Mouse (Mus musculus) liver, embryonic 12.5 days (tissue): Measurements from ENCODE around the gene Avpi1. TPM values are rescaled to one million over a fixed set of nuclear protein-coding genes. Genes with fewer than 3 reads are reported as not detected.
A peak's percentile ranks its signal among the peaks of the same experiment; 100 is the strongest.
"Not testable (repeated sequence)": the region's sequence is repeated elsewhere in the genome, so short reads cannot be mapped to it uniquely, and the experiment has no call there.

Experiments
- ATAC-seq: fragments of 200-750 bp; cut with Nextera tagmentation; 2 replicates; pipeline ENCODE4 v1.8.0; 2017; ENCODE audit warnings: moderate number of reproducible peaks, mild to moderate bottlenecking, moderate library complexity
- H3K27ac ChIP-seq: fragments of 300-500 bp; sonication (generic); 2 replicates; pipeline ENCODE4 v1.5.1; 2016; ENCODE audit warnings: mild to moderate bottlenecking
- H3K27me3 ChIP-seq: fragments of 300-500 bp; sonication (generic); replicated peaks from 2 replicates; pipeline ENCODE4 v1.6.1; 2016; ENCODE audit warnings: mild to moderate bottlenecking, moderate library complexity
- H3K36me3 ChIP-seq: fragments of 300-500 bp; sonication (generic); 2 replicates; pipeline ENCODE4 v1.6.1; 2016; ENCODE audit warnings: mild to moderate bottlenecking, moderate library complexity
- H3K4me1 ChIP-seq: fragments of 300-500 bp; sonication (generic); 2 replicates; pipeline ENCODE4 v1.6.1; 2016
- H3K4me2 ChIP-seq: fragments of 300-500 bp; sonication (generic); 2 replicates; pipeline ENCODE4 v1.6.1; 2016; ENCODE audit warnings: mild to moderate bottlenecking, moderate library complexity
- H3K4me3 ChIP-seq: fragments of 300-500 bp; sonication (generic); 2 replicates; pipeline ENCODE4 v1.5.1; 2016; ENCODE audit warnings: mild to moderate bottlenecking, moderate library complexity
- H3K9ac ChIP-seq: fragments of 300-500 bp; sonication (generic); 2 replicates; pipeline ENCODE4 v1.6.1; 2016; ENCODE audit warnings: mild to moderate bottlenecking, moderate library complexity
- H3K9me3 ChIP-seq: fragments of 300-500 bp; sonication (generic); replicated peaks from 2 replicates; pipeline ENCODE4 v1.6.1; 2016; ENCODE audit warnings: mild to moderate bottlenecking, moderate library complexity
- WGBS: fragments of 180-500 bp; shearing (Covaris S2); methylation state at CpG from one replicate; pipeline ENCODE4 v1.1.7; 2016; ENCODE audit not compliant: insufficient replicate concordance; 5-methylcytosine and 5-hydroxymethylcytosine counted together
- polyA plus RNA-seq: library from polyadenylated mRNA; unstranded; fragments of >200 nt; fragmentation: Nextera tagmentation; extraction: Ambion mirVana; gene quantifications from 2 replicates; pipeline ENCODE4 v1.2.1, GENCODE M21; 2016

Gene Avpi1
- polyA plus RNA-seq, 1 experiment from 2014 or later: 14.9 TPM

DNA sequence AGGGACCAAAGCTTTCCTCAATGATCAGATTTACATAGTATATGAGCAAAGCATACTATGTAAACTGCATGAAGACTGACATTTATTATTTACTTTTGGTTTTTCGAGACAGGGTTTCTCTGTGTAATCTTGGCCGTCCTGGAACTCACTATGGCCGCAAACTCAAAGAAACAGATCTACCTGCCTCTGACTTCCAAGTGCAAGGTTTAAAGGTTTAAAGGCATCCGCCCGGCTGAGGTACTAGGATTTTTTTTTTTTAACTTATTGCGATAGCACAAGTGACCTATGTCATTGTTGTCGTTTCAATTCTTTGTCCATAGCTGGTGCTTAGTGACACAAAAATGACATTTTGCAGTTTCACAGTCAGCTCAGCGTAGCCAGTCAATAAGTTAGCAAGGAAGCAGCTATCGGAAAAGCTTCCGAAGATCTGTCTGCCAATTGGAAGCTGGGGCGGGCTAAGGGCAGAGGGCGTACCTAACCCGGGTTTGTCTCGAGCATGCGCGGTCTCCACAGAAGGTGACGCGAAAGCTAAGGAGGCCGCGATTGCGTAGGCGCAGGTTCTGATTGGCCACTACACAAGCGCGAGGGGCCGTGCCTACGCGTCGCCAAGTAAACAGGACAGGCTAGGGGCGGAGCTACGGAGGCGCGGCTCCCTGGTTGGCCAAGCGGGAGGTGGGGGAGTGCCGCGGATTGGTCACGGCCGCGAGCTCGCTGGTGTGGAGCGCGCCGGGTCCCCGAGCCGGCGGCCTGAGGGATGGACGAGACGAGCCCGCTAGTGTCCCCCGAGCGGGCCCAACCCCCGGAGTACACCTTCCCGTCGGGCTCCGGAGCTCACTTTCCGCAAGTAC is 38.9 kb downstream of the Avpi1 start, which contains the start of gene Pi4k2a:
TSS of gene Pi4k2a (plus strand) at position 723 of the 848 bp plus-strand sequence.
- H3K9ac ChIP-seq: peak within 1 kb of the TSS; percentile 90
- peak; percentile 98 for ATAC-seq
- H3K4me3 ChIP-seq: peak within 1 kb of the TSS; percentile 99
- no peaks in the 10 kb centered on the region for H3K9me3 ChIP-seq
- H3K27ac ChIP-seq: peak within 1 kb of the TSS; percentile 93
- WGBS: 1% methylated on average over 54 of the region's 55 CpGs
- H3K4me1 ChIP-seq: peaks cover 47% of the 10 kb centered on the region
- H3K4me2 ChIP-seq: peak within 1 kb of the TSS; percentile 96
- H3K27me3 ChIP-seq: no peaks in the 10 kb centered on the region
- H3K36me3 ChIP-seq: peaks cover 13% of the 10 kb centered on the region; the same call in 1 of the 2 replicates

GRCm38 (mm10) chr19:42089103-42089747 is 39.6 kb downstream of the Avpi1 start:
- Histone ChIP-seq H3K4me1 (peaks cover 47% of the 10 kb centered on the region), H3K36me3 (peaks cover 6% of the 10 kb centered on the region; the same call in 1 of the 2 replicates), H3K27ac (peak overlapping the region; percentile 91), H3K9me3 (no peaks in the 10 kb centered on the region), H3K9ac (peak overlapping the region; percentile 57), H3K27me3 (no peaks in the 10 kb centered on the region), H3K4me2 (peak overlapping the region; percentile 96), H3K4me3 (peak overlapping the region; percentile 99)
- ATAC-seq: no peak
- WGBS: 20% methylated on average over 14 of the region's 14 CpGs

GRCm38 (mm10) chr19:42086166-42086565 is 42.7 kb downstream of the Avpi1 start, which contains the start of gene Morn4:
Gene Morn4 (minus strand): TSS chr19:42086357.
- Histone ChIP-seq H3K27me3 (no peaks in the 10 kb centered on the region), H3K4me3 (peak within 1 kb of the TSS; percentile 70), H3K9ac (peak within 1 kb of the TSS; percentile 66), H3K4me1 (peaks cover 33% of the 10 kb centered on the region), H3K36me3 (no peaks in the 10 kb centered on the region), H3K4me2 (peak within 1 kb of the TSS; percentile 91), H3K27ac (no peak within 1 kb of the TSS), H3K9me3 (no peaks in the 10 kb centered on the region)
- 2% methylated on average over 21 of the region's 21 CpGs for WGBS
- ATAC-seq: peak; percentile 20; the same call in 1 of the 2 replicates

- Histone ChIP-seq H3K4me3 (peak overlapping the region; percentile 70), H3K27me3 (no peaks in the 10 kb centered on the region), H3K4me2 (peak overlapping the region; percentile 91), H3K9me3 (no peaks in the 10 kb centered on the region), H3K27ac (no peak overlapping the region), H3K36me3 (no peaks in the 10 kb centered on the region), H3K4me1 (peaks cover 32% of the 10 kb centered on the region), H3K9ac (peak overlapping the region; percentile 66)
- no peak for ATAC-seq
- WGBS: 16% methylated on average over 10 of the region's 10 CpGs
Observed at GRCm38 (mm10) chr19:42085690-42086089, 43.2 kb downstream of the Avpi1 start.

DNA sequence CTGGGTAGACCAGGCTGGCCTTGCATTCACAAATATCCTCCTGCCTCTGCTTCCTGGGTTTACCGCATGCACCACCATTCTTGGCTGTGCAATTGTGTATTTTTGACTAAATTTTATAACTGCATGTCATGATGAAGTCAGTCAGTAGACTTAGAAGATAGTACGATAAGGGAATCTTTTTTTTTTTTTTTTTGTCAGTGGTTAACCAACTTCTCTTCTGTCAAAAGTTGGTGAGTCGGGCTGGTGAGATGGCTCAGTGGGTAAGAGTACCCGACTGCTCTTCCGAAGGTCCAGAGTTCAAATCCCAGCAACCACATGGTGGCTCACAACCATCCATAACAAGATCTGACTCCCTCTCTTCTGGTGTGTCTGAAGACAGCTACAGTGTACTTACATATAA is 47.2 kb downstream of the Avpi1 start:
- not testable (repeated sequence) for H3K27me3 ChIP-seq, H3K36me3 ChIP-seq, H3K9ac ChIP-seq, H3K4me3 ChIP-seq, H3K4me2 ChIP-seq, H3K27ac ChIP-seq, H3K9me3 ChIP-seq, ATAC-seq
- H3K4me1 ChIP-seq: peaks cover 39% of the 10 kb centered on the region
- 72% methylated on average over 5 of the region's 5 CpGs for WGBS

DNA sequence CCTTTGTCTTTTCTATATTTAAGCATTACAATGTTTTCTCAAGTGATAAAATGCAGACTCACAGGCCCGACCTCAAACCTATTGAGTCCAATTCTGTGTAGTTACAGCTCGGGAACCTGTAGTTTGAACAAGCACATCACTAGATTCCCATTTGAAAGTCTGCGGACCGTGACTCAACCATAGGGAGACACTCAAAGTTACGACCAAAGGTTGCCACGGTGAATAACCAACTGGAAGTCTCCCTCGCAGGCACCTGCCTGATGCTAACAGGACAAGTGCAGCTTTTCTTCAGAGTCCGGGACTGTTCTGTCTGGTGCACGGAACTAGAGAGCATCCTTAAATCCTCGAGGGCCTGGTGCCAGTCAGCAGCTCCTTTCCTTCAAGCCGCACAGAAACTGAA is 48.4 kb downstream of the Avpi1 start:
- Histone ChIP-seq H3K9ac (no peak overlapping the region), H3K27me3 (no peaks in the 10 kb centered on the region), H3K27ac (no peak overlapping the region), H3K4me2 (no peak overlapping the region), H3K4me3 (no peak overlapping the region), H3K9me3 (no peaks in the 10 kb centered on the region), H3K4me1 (peaks cover 27% of the 10 kb centered on the region), H3K36me3 (no peaks in the 10 kb centered on the region)
- WGBS: 74% methylated on average over 11 of the region's 11 CpGs
- no peak for ATAC-seq

GRCm38 (mm10) chr19:42079950-42080349 is 48.9 kb downstream of the Avpi1 start:
- Histone ChIP-seq H3K4me2 (no peak overlapping the region), H3K9ac (no peak overlapping the region), H3K4me3 (no peak overlapping the region), H3K27ac (no peak overlapping the region), H3K9me3 (no peaks in the 10 kb centered on the region), H3K36me3 (no peaks in the 10 kb centered on the region), H3K4me1 (peaks cover 26% of the 10 kb centered on the region), H3K27me3 (no peaks in the 10 kb centered on the region)
- ATAC-seq: no peak
- 68% methylated on average over 5 of the region's 5 CpGs for WGBS

- 64% methylated on average over 12 of the region's 12 CpGs for WGBS
- Histone ChIP-seq H3K4me3 (no peak overlapping the region), H3K9me3 (no peaks in the 10 kb centered on the region), H3K36me3 (no peaks in the 10 kb centered on the region), H3K27ac (peak overlapping the region; percentile 39; the same call in 1 of the 2 replicates), H3K9ac (no peak overlapping the region), H3K27me3 (no peaks in the 10 kb centered on the region), H3K4me2 (peak overlapping the region; percentile 28; the same call in 1 of the 2 replicates), H3K4me1 (peaks cover 26% of the 10 kb centered on the region)
- no peak; the same call in 1 of the 2 replicates for ATAC-seq
Observed at GRCm38 (mm10) chr19:42079006-42079405, 49.9 kb downstream of the Avpi1 start.

- WGBS: 79% methylated on average over 8 of the region's 8 CpGs
- no peak for ATAC-seq
Observed at GRCm38 (mm10) chr19:42078566-42078965, 50.3 kb downstream of the Avpi1 start.

DNA sequence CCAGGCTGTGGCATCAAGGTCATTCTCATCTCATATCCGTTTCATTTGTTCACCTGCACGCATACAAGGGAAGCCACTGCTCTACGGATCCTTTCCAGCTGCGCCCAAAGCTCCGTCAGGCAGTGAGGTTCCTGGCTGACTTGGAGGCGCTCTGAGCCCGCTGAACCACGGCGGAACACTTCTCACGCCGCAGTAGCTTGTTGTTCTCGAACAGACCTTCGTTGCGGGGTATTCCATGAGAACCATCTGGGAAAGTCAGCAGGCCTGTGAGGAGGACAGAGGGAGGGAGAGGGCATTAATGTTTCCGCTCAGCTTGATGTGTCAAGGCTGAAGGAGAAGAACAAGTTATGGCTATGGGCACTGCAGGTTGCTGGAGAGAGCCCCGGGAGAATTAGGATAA is 52.9 kb downstream of the Avpi1 start:
- no peaks in the 10 kb centered on the region for H3K36me3 ChIP-seq
- no peak overlapping the region for H3K4me2 ChIP-seq
- H3K27ac ChIP-seq: no peak overlapping the region
- peaks cover 29% of the 10 kb centered on the region for H3K4me1 ChIP-seq
- 86% methylated on average over 16 of the region's 16 CpGs for WGBS
- no peaks in the 10 kb centered on the region for H3K27me3 ChIP-seq
- no peak overlapping the region for H3K9ac ChIP-seq
- ATAC-seq: no peak
- H3K9me3 ChIP-seq: no peaks in the 10 kb centered on the region
- H3K4me3 ChIP-seq: no peak overlapping the region

More at GRCm38 (mm10) chr19:42078566-42078965, 50.3 kb downstream of the Avpi1 start:
- H3K4me3 ChIP-seq: no peak overlapping the region
- no peaks in the 10 kb centered on the region for H3K9me3 ChIP-seq
- no peaks in the 10 kb centered on the region for H3K27me3 ChIP-seq
- 0 out of 2 replicates have a peak overlapping the region, but pooled peaks have one; percentile 28 for H3K4me2 ChIP-seq
- H3K27ac ChIP-seq: 0 out of 2 replicates have a peak overlapping the region, but pooled peaks have one; percentile 20
- H3K4me1 ChIP-seq: peaks cover 26% of the 10 kb centered on the region
- H3K9ac ChIP-seq: no peak overlapping the region
- H3K36me3 ChIP-seq: no peaks in the 10 kb centered on the region

DNA sequence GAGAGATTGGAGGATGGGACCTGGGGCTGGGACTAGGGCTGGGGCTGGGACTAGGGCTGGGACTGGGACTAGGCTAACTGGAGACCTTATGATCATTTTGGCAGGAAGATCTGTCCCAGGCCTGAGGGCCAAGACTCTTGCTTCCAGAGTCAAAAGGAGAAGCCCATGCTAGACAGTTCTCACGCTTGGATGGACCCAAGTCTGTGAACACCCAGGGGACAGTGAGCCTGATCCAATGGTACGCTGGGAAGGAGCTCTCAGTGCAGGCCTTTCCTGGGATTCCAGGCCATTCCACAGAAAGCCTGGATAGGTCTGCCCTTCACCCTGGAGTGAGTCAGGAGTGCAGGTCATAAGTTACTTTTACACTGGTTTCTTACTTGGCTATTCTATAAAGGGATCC is 53.8 kb downstream of the Avpi1 start:
- Histone ChIP-seq H3K36me3 (0 out of 2 replicates have a peak, but pooled peaks cover 3% of the 10 kb centered on the region), H3K9me3 (no peaks in the 10 kb centered on the region), H3K4me2 (no peak overlapping the region), H3K4me1 (peaks cover 22% of the 10 kb centered on the region), H3K27ac (no peak overlapping the region), H3K9ac (no peak overlapping the region), H3K27me3 (no peaks in the 10 kb centered on the region), H3K4me3 (no peak overlapping the region)
- no peak for ATAC-seq
- 70% methylated on average over 2 of the region's 2 CpGs for WGBS
